Mouse (Mus musculus): ENCODE results near the gene Derl3.

The Derl3 gene

DNA sequence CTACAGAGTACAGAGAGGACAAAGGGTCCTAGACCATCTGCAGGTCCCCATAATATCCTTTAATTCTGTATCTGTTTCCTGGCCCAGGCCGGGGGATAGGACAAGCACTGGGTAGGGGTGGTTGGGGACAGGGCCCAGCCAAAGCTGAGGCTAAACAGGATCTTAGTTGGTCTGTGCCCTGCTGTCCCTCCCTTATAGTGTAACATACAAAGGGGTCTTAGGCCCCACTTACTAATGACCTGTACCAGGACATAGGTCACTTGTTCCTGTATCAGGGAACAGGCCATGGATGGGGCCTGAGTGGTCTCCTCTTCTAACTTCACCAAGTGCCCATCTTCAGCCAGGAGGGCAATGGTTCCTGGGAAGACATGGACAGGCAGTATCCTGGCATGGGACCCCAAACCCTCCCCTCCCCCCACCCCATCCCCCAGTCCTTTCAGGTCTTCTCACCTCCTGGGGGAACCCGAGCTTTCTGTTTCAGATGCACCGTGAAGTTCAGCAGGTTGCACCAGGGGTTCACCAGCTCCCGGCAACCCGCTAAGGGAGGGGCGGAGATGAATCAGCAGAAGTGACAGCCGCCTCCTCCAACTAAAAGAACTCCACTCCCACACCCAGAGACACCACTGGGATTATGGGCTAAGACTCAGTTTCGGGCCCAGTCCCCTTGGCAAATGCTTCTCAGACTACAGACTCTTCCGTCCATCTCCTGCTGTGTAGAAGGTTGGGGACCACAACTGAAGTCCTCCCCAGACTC is 46.4 kb downstream of the Derl3 start:
- in situ Hi-C loops (cut with MboI, MseI) = no loop called here

DNA sequence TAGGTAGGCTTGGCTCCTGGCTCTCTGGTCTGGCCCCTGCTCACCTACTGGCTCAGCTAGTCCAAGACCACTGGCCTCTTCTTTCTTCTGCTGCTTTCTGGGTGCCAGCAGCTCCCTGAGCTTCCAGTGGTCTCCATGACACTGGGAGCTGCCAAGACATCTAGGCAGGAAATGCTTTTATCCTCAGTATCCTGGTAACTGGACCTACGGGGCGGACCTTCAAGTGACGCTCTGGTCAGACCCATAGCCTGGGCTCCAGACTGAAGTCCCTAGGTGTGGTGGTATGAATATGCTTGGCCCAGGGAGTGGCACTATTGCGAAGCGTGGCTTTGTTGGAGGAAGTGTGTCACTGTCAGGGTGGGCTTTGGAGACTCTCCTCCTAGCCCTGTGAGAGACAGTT is 47.3 kb downstream of the Derl3 start, which contains the start of gene Gm867:
Gene Gm867 (minus strand): TSS at position 153 of the 400 bp plus-strand sequence.
- in situ Hi-C loops (cut with MboI, MseI) = no loop called here

DNA sequence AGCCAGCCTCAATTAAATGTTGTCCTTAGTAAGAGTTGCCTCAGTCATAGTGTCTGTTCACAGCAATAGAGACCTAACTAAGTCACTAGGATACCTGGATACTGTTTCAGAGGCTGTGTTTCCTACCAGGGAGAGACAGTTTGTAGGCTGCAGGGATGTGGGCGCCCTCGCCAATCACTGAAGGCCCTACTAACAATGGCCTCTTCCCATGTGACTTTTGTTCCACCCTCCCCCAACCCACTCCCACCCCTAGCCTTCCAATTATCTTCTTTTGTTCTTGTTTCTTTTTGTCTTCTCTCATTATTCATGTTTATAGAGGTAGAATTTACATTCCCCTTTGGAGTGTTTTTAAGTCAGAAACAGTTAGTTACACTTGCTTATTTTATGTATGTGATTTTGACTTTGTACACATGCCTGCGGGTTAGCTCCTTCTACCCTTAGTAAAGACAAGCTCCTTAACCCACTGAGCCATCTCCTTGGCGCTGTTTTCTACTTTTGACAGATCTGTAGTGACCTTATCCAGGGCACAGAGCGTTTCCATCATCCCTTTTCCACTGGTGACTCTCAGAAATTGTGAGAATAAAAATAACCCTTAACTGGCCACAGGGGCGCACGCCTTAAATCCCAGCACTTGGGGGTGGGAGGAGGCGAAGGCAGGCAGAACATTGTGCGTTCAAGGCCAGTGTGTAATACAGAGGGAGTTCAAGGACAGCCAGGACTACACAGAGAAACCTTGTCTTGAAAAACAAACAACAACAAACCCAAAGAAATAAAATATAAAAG is 48.0 kb downstream of the Derl3 start:
- in situ Hi-C loops (cut with MboI, MseI) = no loop called here

DNA sequence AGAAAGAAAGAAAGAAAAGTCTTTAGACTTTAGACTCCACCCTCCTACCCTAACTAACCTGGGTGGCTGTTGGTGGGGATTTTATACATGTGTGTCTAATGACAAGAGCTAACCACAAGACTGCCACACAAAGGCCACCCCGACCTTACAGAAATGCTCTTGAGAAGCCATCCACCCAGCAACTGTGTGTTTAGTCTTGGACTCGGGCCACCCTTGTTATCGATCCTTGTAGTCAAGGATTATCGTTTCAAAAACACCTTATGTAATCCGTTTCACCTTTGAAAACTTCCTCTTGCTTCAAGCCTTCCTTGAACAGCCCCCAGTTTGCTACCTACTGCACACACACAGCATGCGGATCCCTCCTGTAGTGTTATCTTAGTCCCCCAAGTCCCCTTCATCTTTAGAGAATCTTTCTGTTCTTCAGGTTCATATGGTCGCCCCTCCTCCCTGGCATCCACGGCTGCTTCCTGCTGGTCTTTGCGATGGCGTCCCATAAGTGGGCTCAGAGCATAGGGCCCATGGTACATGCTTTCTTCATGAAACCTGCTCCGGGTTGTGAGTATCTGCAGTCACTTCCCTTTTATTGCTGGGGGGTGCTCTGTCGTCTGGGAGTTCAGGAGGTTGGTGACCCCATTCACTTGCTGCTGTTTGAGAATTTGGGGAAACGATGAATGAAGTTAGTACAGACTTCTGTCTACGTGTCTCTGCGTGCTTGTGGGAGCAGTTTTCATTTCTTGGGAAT is 49.7 kb downstream of the Derl3 start, which contains the start of gene Vpreb3:
Gene Vpreb3 (plus strand): TSS at position 322 of the 742 bp plus-strand sequence.
- in situ Hi-C loops (cut with MboI, MseI) = no loop called here

DNA sequence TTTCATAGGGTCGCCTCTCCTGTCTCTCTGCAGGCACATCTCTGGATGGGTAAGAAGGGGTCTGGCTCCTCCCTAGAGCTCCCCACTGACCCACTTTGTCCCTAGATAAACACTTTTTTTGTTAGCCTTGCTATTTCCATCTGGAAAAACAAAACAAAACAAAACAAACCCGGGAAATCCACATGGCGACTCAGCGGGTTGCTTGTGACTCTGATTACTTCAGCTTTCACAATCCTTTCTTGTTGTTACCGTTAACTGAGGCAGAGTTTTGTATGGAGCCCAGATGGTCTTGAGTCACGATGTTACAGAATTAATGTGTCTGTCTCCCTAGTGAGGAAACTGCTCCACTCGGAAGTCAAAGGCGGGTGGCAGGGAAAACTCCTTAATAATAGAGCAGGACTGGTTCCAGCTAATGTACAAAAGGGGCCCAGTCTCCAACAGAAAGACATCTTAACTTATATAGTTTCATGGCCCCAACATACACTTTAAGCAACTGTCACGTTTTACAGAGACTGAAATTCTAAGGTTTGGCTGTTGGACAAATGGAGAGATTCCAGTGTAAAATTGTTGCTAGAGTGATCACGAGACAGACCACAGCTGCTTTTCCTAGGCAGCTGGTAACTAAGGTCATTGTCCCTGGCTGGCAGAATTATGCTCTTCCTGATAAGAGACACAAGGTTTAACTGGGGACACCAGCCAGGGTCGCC is 51.0 kb downstream of the Derl3 start:
- in situ Hi-C loops (cut with MboI, MseI) = no loop called here

DNA sequence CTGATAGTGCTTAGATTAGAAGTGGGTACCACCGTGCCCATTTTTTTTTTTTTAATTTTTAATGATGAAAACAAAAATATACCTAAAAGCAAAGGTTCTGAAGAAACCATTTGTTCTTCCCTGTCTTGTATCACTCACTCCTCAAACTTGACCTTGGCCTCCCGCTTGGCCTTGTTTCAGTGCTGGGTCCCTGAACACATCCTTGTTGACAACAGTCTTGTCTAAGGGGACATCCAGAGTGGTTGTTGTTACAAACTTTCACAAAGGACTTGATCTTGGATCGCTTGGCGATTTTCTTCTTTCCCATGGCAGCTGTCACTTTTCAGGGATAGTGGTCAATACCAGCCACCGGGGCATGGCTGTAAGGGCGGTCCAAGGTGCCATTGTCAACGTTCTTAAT is 52.0 kb downstream of the Derl3 start:
- in situ Hi-C loops (cut with MboI, MseI) = loop anchor here in 1 of 2 experiments (5.0 kb wide), 1 partner anchor 188 kb away; no protein-coding TSS in a partner anchor

Measured in T-helper 17 cell (primary cell).